Mouse (Mus musculus): ENCODE results near the gene Hist1h1d.
"Not testable (repeated sequence)": the region's sequence is repeated elsewhere in the genome, so short reads cannot be mapped to it uniquely, and the experiment has no call there.

Hist1h1d gene

GRCm38 (mm10) chr13:23546694-23547093 is 6.4 kb upstream of the Hist1h1d start:
- DNase-seq (ENCODE audit: low spot score in 2 of 2): no peak

- DNase-seq (ENCODE audit: low spot score in 2 of 2): no peak
These were observed 2.3 kb upstream of the Hist1h1d start for GRCm38 (mm10) chr13:23550761-23551145.

GRCm38 (mm10) chr13:23551146-23551834 is 1.8 kb upstream of the Hist1h1d start, which contains the start of gene Hist1h4f:
Gene Hist1h4f (minus strand): TSS chr13:23551648.
- DNase-seq (ENCODE audit: low spot score in 2 of 2): peak; percentile 85 to 90

GRCm38 (mm10) chr13:23551931-23552914 is 839 bp upstream of the Hist1h1d start:
- no peak for DNase-seq (ENCODE audit: low spot score in 2 of 2)

GRCm38 (mm10) chr13:23554393-23554792 is 1.3 kb downstream of the Hist1h1d start:
- no peak for DNase-seq (ENCODE audit: low spot score in 2 of 2)

- peak; percentile 89 for DNase-seq (ENCODE audit: low spot score in 2 of 2)
These were observed 2.1 kb downstream of the Hist1h1d start for GRCm38 (mm10) chr13:23554925-23555838.

GRCm38 (mm10) chr13:23555839-23556416 is 2.9 kb downstream of the Hist1h1d start:
- DNase-seq (ENCODE audit: low spot score in 2 of 2): peak; percentile 47 to 68

GRCm38 (mm10) chr13:23556906-23557305 is 3.8 kb downstream of the Hist1h1d start:
- no peak for DNase-seq (ENCODE audit: low spot score in 2 of 2)

GRCm38 (mm10) chr13:23560699-23561098 is 7.6 kb downstream of the Hist1h1d start:
- DNase-seq (ENCODE audit: low spot score in 2 of 2): not testable (repeated sequence)

- DNase-seq (ENCODE audit: low spot score in 2 of 2): not testable (repeated sequence)
These were observed 8.4 kb downstream of the Hist1h1d start for GRCm38 (mm10) chr13:23561531-23561882.

- peak; percentile 91 to 93 for DNase-seq (ENCODE audit: low spot score in 2 of 2)
These were observed 9.0 kb downstream of the Hist1h1d start, which contains the start of gene Hist1h3e for GRCm38 (mm10) chr13:23561883-23562659. Gene Hist1h3e (minus strand): TSS chr13:23562369.

GRCm38 (mm10) chr13:23562699-23563462 is 9.8 kb downstream of the Hist1h1d start:
- no peak for DNase-seq (ENCODE audit: low spot score in 2 of 2)

GRCm38 (mm10) chr13:23564482-23564881 is 11.4 kb downstream of the Hist1h1d start:
- no peak for DNase-seq (ENCODE audit: low spot score in 2 of 2)

GRCm38 (mm10) chr13:23570261-23571021 is 17.4 kb downstream of the Hist1h1d start:
- not testable (repeated sequence) for DNase-seq (ENCODE audit: low spot score in 2 of 2)

- DNase-seq (ENCODE audit: low spot score in 2 of 2): peak; percentile 68 to 71
These were observed 18.0 kb downstream of the Hist1h1d start, which contains the start of the genes Hist1h2ae and Hist1h2bg for GRCm38 (mm10) chr13:23571022-23571503. Gene Hist1h2ae (minus strand): TSS chr13:23571220. Gene Hist1h2bg (plus strand): TSS chr13:23571396.

- DNase-seq (ENCODE audit: low spot score in 2 of 2): not testable (repeated sequence)
These were observed 18.6 kb downstream of the Hist1h1d start for GRCm38 (mm10) chr13:23571504-23572217.

GRCm38 (mm10) chr13:23572218-23573033 is 19.4 kb downstream of the Hist1h1d start:
- no peak for DNase-seq (ENCODE audit: low spot score in 2 of 2)
